Mouse (Mus musculus): ENCODE measurements around the gene Iqschfp. TPM values are rescaled to one million over a fixed set of nuclear protein-coding genes. Genes with fewer than 3 reads are reported as not detected.

The Iqschfp gene
- polyA plus RNA-seq, 2 experiments, result 0.33 TPM; not detected in 1

DNA sequence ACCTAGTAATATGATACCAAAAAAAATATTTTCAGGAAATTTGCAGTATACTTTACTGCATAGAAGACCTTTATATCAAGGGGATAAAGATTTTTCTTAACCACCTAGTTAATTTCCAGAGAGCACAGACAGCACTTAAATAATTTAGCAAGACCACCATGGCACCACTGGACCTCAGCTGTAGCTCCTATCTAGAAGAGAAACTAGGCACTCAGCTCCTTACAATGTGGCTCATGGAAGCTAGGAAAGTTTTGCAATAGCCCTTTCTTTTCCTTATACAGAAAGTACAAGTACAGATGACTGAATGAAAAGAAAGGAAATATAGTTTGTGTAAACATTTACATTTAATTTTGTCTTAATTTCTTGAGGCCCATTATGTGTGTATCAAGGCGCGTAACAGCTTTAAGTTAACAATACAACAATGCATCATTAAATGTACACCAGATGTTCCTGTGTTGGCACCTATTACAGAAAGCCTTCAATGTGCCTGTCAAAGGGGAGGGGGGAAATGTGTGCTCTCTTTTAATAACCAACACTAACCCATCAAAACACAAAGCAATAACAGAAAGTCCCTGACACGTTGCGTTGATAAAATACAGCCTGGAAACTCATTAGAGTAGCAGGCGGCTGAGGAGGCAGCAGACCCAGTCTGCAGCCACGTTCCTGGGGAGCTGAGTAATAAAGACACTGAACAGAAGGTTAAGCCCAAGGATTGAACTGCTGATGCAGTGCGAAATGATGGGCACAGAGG lies 391.0 kb downstream of the Iqschfp start:
- H3K36me3 ChIP-seq (ENCODE audit: control insufficient read depth, insufficient read depth, low read length), result no peaks in the 10 kb centered on the region
- no peaks in the 10 kb centered on the region for H3K27me3 ChIP-seq (ENCODE audit: control insufficient read depth, insufficient read depth, low read length)
- H3K4me2 ChIP-seq (replicated peaks; ENCODE audit: low read depth, low read length, severe bottlenecking), result peak overlapping the region; percentile 14; the same call in 1 of the 2 replicates
- no peak overlapping the region for H3K9ac ChIP-seq (ENCODE audit: low read depth, low read length, severe bottlenecking)
- DNase-seq (ENCODE audit: low spot score) (no peak), ATAC-seq (ENCODE audit: low FRiP score, low read depth) (no peak; the same call in 1 of the 2 replicates)
- WGBS, result 12% methylated on average over 7 of the region's 7 CpGs
- no peaks in the 10 kb centered on the region for H3K4me1 ChIP-seq (ENCODE audit: control insufficient read depth, insufficient read depth, low read length)
- no peak overlapping the region for H3K27ac ChIP-seq (replicated peaks; ENCODE audit: low read depth, low read length)
- H3K9me3 ChIP-seq (ENCODE audit: control insufficient read depth, low read length), result no peaks in the 10 kb centered on the region
- no peak for TF ChIP-seq POLR2A (IDR thresholded peaks at IDR 0.05; ENCODE audit: borderline replicate concordance, extremely low read depth, insufficient read depth, insufficient read length)
- no peak overlapping the region for H3K4me3 ChIP-seq (replicated peaks; ENCODE audit: low read length)

- H3K36me3 ChIP-seq (ENCODE audit: control insufficient read depth, insufficient read depth, low read length), result no peaks in the 10 kb centered on the region
- DNase-seq (ENCODE audit: low spot score), result no peak
- TF ChIP-seq POLR2A (IDR thresholded peaks at IDR 0.05; ENCODE audit: borderline replicate concordance, extremely low read depth, insufficient read depth, insufficient read length), result no peak
- peak overlapping the region; percentile 14 for H3K4me2 ChIP-seq (replicated peaks; ENCODE audit: low read depth, low read length, severe bottlenecking)
- H3K9me3 ChIP-seq (ENCODE audit: control insufficient read depth, low read length), result no peaks in the 10 kb centered on the region
- H3K27me3 ChIP-seq (ENCODE audit: control insufficient read depth, insufficient read depth, low read length), result no peaks in the 10 kb centered on the region
- 12% methylated on average over 10 of the region's 10 CpGs for WGBS
- no peak overlapping the region for H3K27ac ChIP-seq (replicated peaks; ENCODE audit: low read depth, low read length)
- no peak overlapping the region for H3K9ac ChIP-seq (ENCODE audit: low read depth, low read length, severe bottlenecking)
- H3K4me3 ChIP-seq (replicated peaks; ENCODE audit: low read length), result no peak overlapping the region
- no peaks in the 10 kb centered on the region for H3K4me1 ChIP-seq (ENCODE audit: control insufficient read depth, insufficient read depth, low read length)
- no peak for ATAC-seq (ENCODE audit: low FRiP score, low read depth)
These were observed 391.6 kb downstream of the Iqschfp start for GRCm38 (mm10) chr3:68283595-68283991.

DNA sequence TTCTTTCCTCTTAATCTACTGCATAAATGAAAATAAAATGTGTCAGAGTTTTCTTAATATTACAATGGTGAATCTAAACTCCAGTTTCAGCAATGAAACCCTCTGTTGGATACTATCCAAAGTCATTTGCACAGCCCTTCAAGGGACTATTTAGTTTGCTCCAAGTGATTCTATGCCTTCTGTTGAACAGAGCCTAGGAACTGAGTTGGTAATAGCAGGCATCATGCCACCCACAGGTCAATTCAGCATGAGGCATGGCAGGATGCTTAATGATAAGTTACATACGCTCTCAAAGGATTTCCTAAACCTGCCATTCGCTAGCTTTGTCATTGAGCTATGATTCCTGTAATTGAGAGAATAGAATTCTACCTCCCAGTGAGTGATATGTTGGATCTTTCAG lies 392.5 kb downstream of the Iqschfp start:
- TF ChIP-seq POLR2A (IDR thresholded peaks at IDR 0.05; ENCODE audit: borderline replicate concordance, extremely low read depth, insufficient read depth, insufficient read length), result no peak
- Histone ChIP-seq H3K36me3 (ENCODE audit: control insufficient read depth, insufficient read depth, low read length) (no peaks in the 10 kb centered on the region), H3K27me3 (ENCODE audit: control insufficient read depth, insufficient read depth, low read length) (no peaks in the 10 kb centered on the region), H3K9me3 (ENCODE audit: control insufficient read depth, low read length) (no peaks in the 10 kb centered on the region), H3K27ac (replicated peaks; ENCODE audit: low read depth, low read length) (no peak overlapping the region), H3K4me2 (replicated peaks; ENCODE audit: low read depth, low read length, severe bottlenecking) (no peak overlapping the region), H3K4me3 (replicated peaks; ENCODE audit: low read length) (no peak overlapping the region), H3K4me1 (ENCODE audit: control insufficient read depth, insufficient read depth, low read length) (no peaks in the 10 kb centered on the region), H3K9ac (ENCODE audit: low read depth, low read length, severe bottlenecking) (no peak overlapping the region)
- DNase-seq (ENCODE audit: low spot score) (no peak), ATAC-seq (ENCODE audit: low FRiP score, low read depth) (no peak)
- WGBS, result 82% methylated on average over 2 of the region's 2 CpGs

DNA sequence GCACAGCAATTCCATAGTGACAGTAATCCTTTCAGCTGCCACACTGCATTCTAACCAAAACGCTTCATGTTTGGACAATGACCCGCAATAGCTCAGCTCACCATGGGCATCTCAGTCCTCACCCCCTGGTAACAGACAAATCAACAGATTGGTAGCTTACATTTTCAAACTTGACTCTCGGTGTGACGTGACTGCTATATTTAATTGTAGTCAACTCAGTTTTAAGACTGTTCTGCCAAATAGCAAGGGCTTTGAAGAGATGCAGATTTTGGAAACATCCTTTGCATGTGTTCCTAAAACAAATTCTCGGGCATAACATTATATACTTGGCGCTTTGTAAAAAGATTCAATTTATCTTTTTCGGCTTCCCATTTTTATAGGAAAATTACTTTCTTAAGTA lies 404.7 kb downstream of the Iqschfp start:
- Histone ChIP-seq H3K27ac (replicated peaks; ENCODE audit: low read depth, low read length) (no peak overlapping the region), H3K36me3 (ENCODE audit: control insufficient read depth, insufficient read depth, low read length) (no peaks in the 10 kb centered on the region), H3K4me3 (replicated peaks; ENCODE audit: low read length) (no peak overlapping the region), H3K4me2 (replicated peaks; ENCODE audit: low read depth, low read length, severe bottlenecking) (no peak overlapping the region), H3K9ac (ENCODE audit: low read depth, low read length, severe bottlenecking) (no peak overlapping the region), H3K9me3 (ENCODE audit: control insufficient read depth, low read length) (no peaks in the 10 kb centered on the region), H3K27me3 (ENCODE audit: control insufficient read depth, insufficient read depth, low read length) (no peaks in the 10 kb centered on the region), H3K4me1 (ENCODE audit: control insufficient read depth, insufficient read depth, low read length) (no peaks in the 10 kb centered on the region)
- WGBS, result 82% methylated on average over 7 of the region's 7 CpGs
- ATAC-seq (ENCODE audit: low FRiP score, low read depth) (no peak), DNase-seq (ENCODE audit: low spot score) (no peak)
- no peak for TF ChIP-seq POLR2A (IDR thresholded peaks at IDR 0.05; ENCODE audit: borderline replicate concordance, extremely low read depth, insufficient read depth, insufficient read length)

DNA sequence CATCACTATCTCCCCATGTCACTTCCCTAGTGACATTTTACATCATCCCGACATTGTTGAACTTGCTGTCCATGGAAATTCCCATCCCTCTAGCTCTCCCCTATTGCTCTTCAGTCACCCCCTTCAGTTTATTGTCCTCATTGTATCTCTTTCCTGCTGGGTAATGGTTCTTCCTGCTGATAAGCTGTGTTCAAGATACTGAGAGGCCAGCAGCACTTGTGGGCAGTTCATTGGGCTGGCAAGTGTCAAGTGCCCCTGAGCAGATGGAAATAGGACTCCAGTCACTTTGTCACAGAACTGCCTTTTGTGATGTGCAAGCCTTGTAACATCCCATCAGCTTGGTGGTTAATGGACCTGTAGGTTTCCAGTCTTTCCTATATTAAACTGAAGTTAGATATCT lies 413.6 kb downstream of the Iqschfp start:
- DNase-seq (ENCODE audit: low spot score), result no peak
- Histone ChIP-seq H3K27ac (replicated peaks; ENCODE audit: low read depth, low read length) (no peak overlapping the region), H3K27me3 (ENCODE audit: control insufficient read depth, insufficient read depth, low read length) (no peaks in the 10 kb centered on the region), H3K9ac (ENCODE audit: low read depth, low read length, severe bottlenecking) (no peak overlapping the region), H3K4me1 (ENCODE audit: control insufficient read depth, insufficient read depth, low read length) (no peaks in the 10 kb centered on the region), H3K4me3 (replicated peaks; ENCODE audit: low read length) (no peak overlapping the region), H3K36me3 (ENCODE audit: control insufficient read depth, insufficient read depth, low read length) (no peaks in the 10 kb centered on the region), H3K4me2 (replicated peaks; ENCODE audit: low read depth, low read length, severe bottlenecking) (no peak overlapping the region), H3K9me3 (ENCODE audit: control insufficient read depth, low read length) (no peaks in the 10 kb centered on the region)
- TF ChIP-seq POLR2A (IDR thresholded peaks at IDR 0.05; ENCODE audit: borderline replicate concordance, extremely low read depth, insufficient read depth, insufficient read length), result no peak
- ATAC-seq (ENCODE audit: low FRiP score, low read depth), result no peak
- WGBS, result 45% methylated on average over 1 of the region's 1 CpGs

Measured in limb, embryonic 14.5 days (tissue).